Mouse (Mus musculus) heart, adult 2 months (tissue): Measurements from ENCODE around the gene Arpc4.

ENCODE experiments used
- CTCF ChIP-seq: fragments of 200-600 bp; IDR thresholded peaks from 2 replicates; pipeline ENCODE4 v1.8.1; 2022; ENCODE audit warnings: antibody characterized with exemption, mild to moderate bottlenecking, moderate library complexity
- EP300 ChIP-seq: fragments of 200-500 bp; IDR thresholded peaks from 2 replicates; pipeline ENCODE4 v1.6.1; 2011; ENCODE audit warnings: low read depth, low read length, control low read depth; ENCODE audit not compliant: insufficient read depth

DNA sequence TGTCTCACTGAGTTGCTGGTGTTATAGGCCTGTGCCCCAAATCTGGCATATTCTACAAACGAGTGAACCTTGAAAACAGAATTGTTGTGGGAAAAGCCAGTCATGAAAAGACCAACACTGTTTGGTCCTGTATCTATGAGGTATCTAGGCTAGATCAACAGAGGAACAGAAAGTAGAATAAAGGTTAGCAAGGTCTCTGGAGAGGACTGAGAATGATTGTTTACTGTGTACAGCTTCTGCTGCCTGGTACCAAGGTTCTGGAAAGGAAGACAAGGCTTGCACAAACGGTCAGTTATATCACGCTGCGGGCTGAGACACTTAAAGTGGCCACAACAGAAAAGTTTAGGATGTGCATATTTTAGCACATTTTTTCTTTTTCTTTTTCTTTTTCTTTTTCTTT is 48.8 kb downstream of the Arpc4 start:
- no peak for TF ChIP-seq CTCF
- TF ChIP-seq EP300: no peak
